Mouse (Mus musculus): ENCODE data around the gene Atp9a. TPM values are rescaled to one million over a fixed set of nuclear protein-coding genes. Genes with fewer than 3 reads are reported as not detected.

The Atp9a gene
- polyA plus RNA-seq, 2 experiments, result 1.3 to 2.3 TPM

DNA sequence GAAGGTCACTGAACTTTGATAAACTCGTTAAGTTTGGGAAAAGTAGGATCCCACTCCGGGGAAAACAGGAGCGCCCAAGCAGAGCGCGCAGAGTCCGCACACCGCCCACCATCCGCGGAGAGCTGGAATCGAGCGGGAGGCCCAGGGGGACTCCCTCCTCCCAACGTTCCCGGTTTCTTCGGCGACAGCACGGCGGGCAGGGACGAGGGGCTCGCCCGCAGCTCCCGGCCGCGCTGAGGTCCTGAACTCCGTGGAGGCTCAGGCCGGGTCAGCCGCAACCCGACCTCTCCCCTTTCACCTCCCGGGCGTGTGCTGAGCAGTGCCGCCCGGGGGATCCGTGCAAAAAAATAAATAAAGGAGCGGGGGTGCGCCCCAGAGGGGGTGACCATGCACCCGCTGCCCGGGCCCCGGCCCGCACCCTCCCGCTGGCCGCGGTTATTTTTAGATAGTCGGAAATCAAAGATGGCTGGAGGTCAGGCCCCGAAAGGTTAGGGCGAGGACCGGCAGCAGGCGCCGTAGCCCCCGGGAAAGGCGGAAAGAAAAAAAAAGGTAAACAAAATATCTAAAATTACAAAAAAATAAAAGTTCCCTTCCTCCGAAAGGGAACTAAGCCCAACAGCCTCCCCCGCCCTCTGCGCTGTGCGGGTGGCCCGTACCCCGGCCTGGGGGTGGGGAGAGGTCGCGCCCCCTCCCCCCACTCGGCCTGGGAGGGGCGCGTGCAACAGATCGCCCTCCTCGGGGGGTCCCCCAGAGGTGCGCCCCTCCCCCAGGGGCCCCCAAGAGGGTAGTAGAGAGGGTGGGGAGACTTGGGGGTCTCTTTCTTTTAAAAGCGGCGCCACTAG is 23.7 kb upstream of the Atp9a start:
- Histone ChIP-seq H3K36me3 (replicated peaks; ENCODE audit: control insufficient read depth, insufficient read depth, low read depth) (no peaks in the 10 kb centered on the region), H3K27me3 (ENCODE audit: control insufficient read depth, insufficient read depth, low read length) (peaks cover 63% of the 10 kb centered on the region), H3K9me3 (ENCODE audit: control insufficient read depth, low read length) (no peaks in the 10 kb centered on the region), H3K4me1 (replicated peaks; ENCODE audit: control insufficient read depth in 2 of 2, insufficient read depth in 2 of 2, low read length in 1 of 2) (no peaks in the 10 kb centered on the region), H3K27ac (no peak overlapping the region; the same call in 1 of the 2 replicates), H3K4me3 (ENCODE audit: insufficient read depth in 1 of 2, low read depth in 2 of 2, low read length in 2 of 2) (peak overlapping the region; percentile 50 to 53), H3K4me2 (ENCODE audit: low read depth) (peak overlapping the region; percentile 34), H3K9ac (replicated peaks) (no peak overlapping the region)
- ATAC-seq (ENCODE audit: insufficient read depth) (no peak), DNase-seq (ENCODE audit: low read depth in 3 of 3, low spot score in 3 of 3) (no peak)
- WGBS (ENCODE audit: insufficient replicate concordance), result 1% methylated on average over 65 of the region's 65 CpGs
- TF ChIP-seq CTCF (IDR thresholded peaks at IDR 0.05; ENCODE audit: low read depth) (no peak), EP300 (IDR thresholded peaks at IDR 0.05; ENCODE audit: low read depth) (no peak)

DNA sequence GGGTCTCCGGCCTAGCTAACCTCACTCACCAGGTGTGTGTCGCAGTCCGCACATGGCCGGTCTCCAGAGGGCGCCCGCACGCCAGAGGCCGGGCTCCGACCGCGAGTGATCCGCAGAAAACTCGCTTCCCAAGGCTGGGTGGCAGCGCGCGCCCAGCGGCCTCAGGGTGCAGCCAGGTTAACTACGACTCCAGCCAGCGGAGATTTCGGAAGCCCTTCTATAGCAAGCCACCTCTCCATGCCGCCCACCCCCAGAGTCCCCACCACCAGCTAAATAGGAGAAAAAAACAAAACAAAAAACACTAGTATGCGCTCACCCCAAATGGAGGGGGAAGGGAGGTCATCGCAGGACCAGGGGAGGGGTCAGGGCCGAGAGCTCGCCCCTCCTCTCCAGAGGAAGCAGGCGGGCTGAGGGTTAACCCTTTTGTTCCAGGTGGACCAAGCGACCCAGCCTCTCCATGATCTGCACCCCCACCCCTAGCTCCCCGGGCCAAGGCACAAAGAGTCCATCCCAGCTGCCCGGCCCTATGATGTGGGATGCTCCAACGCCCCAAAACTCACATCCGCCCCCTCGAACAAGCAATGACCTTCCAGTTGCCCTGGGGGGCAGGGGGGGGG is 23.0 kb upstream of the Atp9a start:
- TF ChIP-seq EP300 (IDR thresholded peaks at IDR 0.05; ENCODE audit: low read depth) (no peak), CTCF (IDR thresholded peaks at IDR 0.05; ENCODE audit: low read depth) (peak; percentile 72)
- 2% methylated on average over 32 of the region's 32 CpGs for WGBS (ENCODE audit: insufficient replicate concordance)
- no peak overlapping the region; the same call in 1 of the 2 replicates for H3K4me2 ChIP-seq (ENCODE audit: low read depth)
- no peaks in the 10 kb centered on the region for H3K36me3 ChIP-seq (replicated peaks; ENCODE audit: control insufficient read depth, insufficient read depth, low read depth)
- ATAC-seq (ENCODE audit: insufficient read depth), result peak; percentile 63
- peaks cover 63% of the 10 kb centered on the region for H3K27me3 ChIP-seq (ENCODE audit: control insufficient read depth, insufficient read depth, low read length)
- no peaks in the 10 kb centered on the region for H3K9me3 ChIP-seq (ENCODE audit: control insufficient read depth, low read length)
- peak overlapping the region; percentile 50 to 53 for H3K4me3 ChIP-seq (ENCODE audit: insufficient read depth in 1 of 2, low read depth in 2 of 2, low read length in 2 of 2)
- no peak for DNase-seq (ENCODE audit: low read depth in 3 of 3, low spot score in 3 of 3)
- H3K9ac ChIP-seq (replicated peaks), result no peak overlapping the region
- H3K27ac ChIP-seq, result no peak overlapping the region
- no peaks in the 10 kb centered on the region for H3K4me1 ChIP-seq (replicated peaks; ENCODE audit: control insufficient read depth in 2 of 2, insufficient read depth in 2 of 2, low read length in 1 of 2)

DNA sequence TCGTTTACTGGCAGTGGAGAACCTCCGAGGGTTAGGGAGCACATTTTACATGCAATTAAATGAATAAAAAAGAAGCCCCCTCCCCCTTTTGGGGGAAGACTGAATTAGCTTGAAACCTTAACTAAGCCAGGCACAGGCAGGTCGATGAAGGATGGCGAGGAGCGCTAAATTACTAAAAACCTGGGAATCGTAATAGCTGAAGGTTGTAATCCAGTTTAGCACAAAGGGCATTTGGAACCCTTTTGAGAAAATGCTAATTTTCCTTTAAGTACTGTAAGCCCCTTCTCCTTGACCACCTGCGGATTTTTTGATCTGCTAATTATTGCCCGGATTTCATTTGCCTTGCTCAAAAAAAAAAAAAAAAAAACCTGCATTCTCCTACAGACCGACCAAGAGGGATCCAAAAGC is 22.3 kb upstream of the Atp9a start:
- no peak overlapping the region for H3K27ac ChIP-seq
- no peak for ATAC-seq (ENCODE audit: insufficient read depth)
- H3K36me3 ChIP-seq (replicated peaks; ENCODE audit: control insufficient read depth, insufficient read depth, low read depth), result no peaks in the 10 kb centered on the region
- TF ChIP-seq CTCF (IDR thresholded peaks at IDR 0.05; ENCODE audit: low read depth), result no peak
- TF ChIP-seq EP300 (IDR thresholded peaks at IDR 0.05; ENCODE audit: low read depth), result no peak
- 20% methylated on average over 9 of the region's 9 CpGs for WGBS (ENCODE audit: insufficient replicate concordance)
- no peak overlapping the region; a peak in 1 of 4 replicates for H3K4me3 ChIP-seq (ENCODE audit: insufficient read depth in 1 of 2, low read depth in 2 of 2, low read length in 2 of 2)
- peaks cover 63% of the 10 kb centered on the region for H3K27me3 ChIP-seq (ENCODE audit: control insufficient read depth, insufficient read depth, low read length)
- H3K4me1 ChIP-seq (replicated peaks; ENCODE audit: control insufficient read depth in 2 of 2, insufficient read depth in 2 of 2, low read length in 1 of 2), result no peaks in the 10 kb centered on the region
- peak overlapping the region; percentile 35 for H3K4me2 ChIP-seq (ENCODE audit: low read depth)
- no peak overlapping the region for H3K9ac ChIP-seq (replicated peaks)
- DNase-seq (ENCODE audit: low read depth in 3 of 3, low spot score in 3 of 3), result no peak
- H3K9me3 ChIP-seq (ENCODE audit: control insufficient read depth, low read length), result no peaks in the 10 kb centered on the region

DNA sequence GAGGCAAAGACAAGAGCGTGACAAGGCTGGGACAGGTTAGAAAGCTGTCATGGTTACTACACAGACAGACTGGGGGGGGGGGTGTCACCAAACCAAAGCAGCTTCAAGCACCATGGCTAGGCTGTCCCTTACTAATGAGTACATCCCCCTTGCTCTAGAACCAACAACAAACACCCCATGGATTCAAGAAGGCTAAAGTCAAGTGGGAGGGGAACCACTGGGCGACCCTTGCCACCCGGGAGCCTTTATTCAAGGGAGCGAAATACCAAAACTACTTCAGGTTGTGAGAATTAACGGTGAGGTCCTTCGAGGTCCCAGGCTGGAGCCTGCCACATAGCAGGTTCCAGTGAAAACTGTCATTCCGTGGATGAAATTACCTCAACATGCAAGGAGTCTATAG is 21.6 kb upstream of the Atp9a start:
- H3K9ac ChIP-seq (replicated peaks), result no peak overlapping the region
- H3K27me3 ChIP-seq (ENCODE audit: control insufficient read depth, insufficient read depth, low read length), result peaks cover 63% of the 10 kb centered on the region
- WGBS (ENCODE audit: insufficient replicate concordance), result 26% methylated on average over 7 of the region's 7 CpGs
- TF ChIP-seq EP300 (IDR thresholded peaks at IDR 0.05; ENCODE audit: low read depth), result no peak
- no peak for TF ChIP-seq CTCF (IDR thresholded peaks at IDR 0.05; ENCODE audit: low read depth)
- H3K4me1 ChIP-seq (replicated peaks; ENCODE audit: control insufficient read depth in 2 of 2, insufficient read depth in 2 of 2, low read length in 1 of 2), result no peaks in the 10 kb centered on the region
- H3K27ac ChIP-seq, result no peak overlapping the region
- no peaks in the 10 kb centered on the region for H3K9me3 ChIP-seq (ENCODE audit: control insufficient read depth, low read length)
- peak overlapping the region; percentile 35 for H3K4me2 ChIP-seq (ENCODE audit: low read depth)
- ATAC-seq (ENCODE audit: insufficient read depth), result no peak
- DNase-seq (ENCODE audit: low read depth in 3 of 3, low spot score in 3 of 3), result no peak
- no peaks in the 10 kb centered on the region for H3K36me3 ChIP-seq (replicated peaks; ENCODE audit: control insufficient read depth, insufficient read depth, low read depth)
- no peak overlapping the region for H3K4me3 ChIP-seq (ENCODE audit: insufficient read depth in 1 of 2, low read depth in 2 of 2, low read length in 2 of 2)

DNA sequence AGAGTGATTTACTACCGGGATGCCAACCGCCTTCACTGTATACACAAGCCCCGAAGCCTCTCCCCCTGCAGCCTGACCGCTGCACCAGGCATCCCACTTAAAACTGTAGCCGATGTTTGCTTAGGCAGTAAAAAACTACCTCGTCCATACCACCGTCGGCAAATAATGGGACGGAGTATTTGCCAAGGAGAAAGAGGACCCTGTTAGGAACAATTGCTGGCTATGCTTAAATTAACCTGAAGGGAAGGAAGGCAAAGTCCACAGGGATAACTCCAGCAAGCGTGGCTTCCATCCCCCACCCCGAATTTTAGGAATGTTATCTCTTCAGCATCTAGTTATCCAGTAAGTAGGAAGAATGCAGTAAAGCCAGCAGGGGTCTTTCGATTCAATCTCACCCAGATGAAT is 20.2 kb upstream of the Atp9a start:
- WGBS (ENCODE audit: insufficient replicate concordance), result 15% methylated on average over 12 of the region's 12 CpGs
- H3K36me3 ChIP-seq (replicated peaks; ENCODE audit: control insufficient read depth, insufficient read depth, low read depth), result no peaks in the 10 kb centered on the region
- H3K27ac ChIP-seq, result no peak overlapping the region
- no peak overlapping the region for H3K9ac ChIP-seq (replicated peaks)
- no peaks in the 10 kb centered on the region for H3K9me3 ChIP-seq (ENCODE audit: control insufficient read depth, low read length)
- peaks cover 51% of the 10 kb centered on the region for H3K27me3 ChIP-seq (ENCODE audit: control insufficient read depth, insufficient read depth, low read length)
- no peak overlapping the region for H3K4me2 ChIP-seq (ENCODE audit: low read depth)
- no peak for TF ChIP-seq CTCF (IDR thresholded peaks at IDR 0.05; ENCODE audit: low read depth)
- TF ChIP-seq EP300 (IDR thresholded peaks at IDR 0.05; ENCODE audit: low read depth), result no peak
- no peaks in the 10 kb centered on the region for H3K4me1 ChIP-seq (replicated peaks; ENCODE audit: control insufficient read depth in 2 of 2, insufficient read depth in 2 of 2, low read length in 1 of 2)
- DNase-seq (ENCODE audit: low read depth in 3 of 3, low spot score in 3 of 3) (no peak), ATAC-seq (ENCODE audit: insufficient read depth) (no peak)
- H3K4me3 ChIP-seq (ENCODE audit: insufficient read depth in 1 of 2, low read depth in 2 of 2, low read length in 2 of 2), result no peak overlapping the region

Measured in liver, embryonic 14.5 days (tissue).